Mouse (Mus musculus): Measurements from ENCODE around the gene Gm648.
A peak's percentile ranks its signal among the peaks of the same experiment; 100 is the strongest.
"Not testable (repeated sequence)": the region's sequence is repeated elsewhere in the genome, so short reads cannot be mapped to it uniquely, and the experiment has no call there.

The Gm648 gene

GRCm38 (mm10) chrX:56549506-56549905, at the start of gene Gm648:
Gene Gm648, minus strand, starts transcription at chrX:56549606.
- DNase-seq (ENCODE audit: low spot score) = no peak

- DNase-seq (ENCODE audit: low spot score) = peak; percentile 95
These were observed 48.7 kb upstream of the Gm648 start, which contains the start of gene Mmgt1 for GRCm38 (mm10) chrX:56597887-56598640. Gene Mmgt1, minus strand, starts transcription at chrX:56598069.

GRCm38 (mm10) chrX:56597219-56597886, 47.9 kb upstream of the Gm648 start:
- DNase-seq (ENCODE audit: low spot score) = peak; percentile 52

- DNase-seq (ENCODE audit: low spot score) = no peak
These were observed 28.8 kb upstream of the Gm648 start for GRCm38 (mm10) chrX:56578200-56578599.

- DNase-seq (ENCODE audit: low spot score) = no peak
These were observed 23.1 kb upstream of the Gm648 start for GRCm38 (mm10) chrX:56572465-56572864.

- no peak for DNase-seq (ENCODE audit: low spot score)
These were observed 4.2 kb upstream of the Gm648 start for GRCm38 (mm10) chrX:56553584-56553983.

- peak; percentile 29 for DNase-seq (ENCODE audit: low spot score)
These were observed 12.2 kb downstream of the Gm648 start for GRCm38 (mm10) chrX:56537162-56537561.

- DNase-seq (ENCODE audit: low spot score) = peak; percentile 25
These were observed 18.1 kb downstream of the Gm648 start for GRCm38 (mm10) chrX:56531266-56531665.

GRCm38 (mm10) chrX:56524442-56524841, 25.0 kb downstream of the Gm648 start, which contains the start of gene Gm10477:
Gene Gm10477, plus strand, starts transcription at chrX:56524742.
- not testable (repeated sequence) for DNase-seq (ENCODE audit: low spot score)

- peak; percentile 19 for DNase-seq (ENCODE audit: low spot score)
These were observed 52.2 kb downstream of the Gm648 start for GRCm38 (mm10) chrX:56497241-56497640.

Measured in MN1 (cell line).